Mouse (Mus musculus) hematopoietic stem cell, adult 5-6 weeks (primary cell): ENCODE measurements around the gene Tex101. TPM values are rescaled to one million over a fixed set of nuclear protein-coding genes. Genes with fewer than 3 reads are reported as not detected.
"Not testable (repeated sequence)": the region's sequence is repeated elsewhere in the genome, so short reads cannot be mapped to it uniquely, and the experiment has no call there.

Source experiments
- ATAC-seq, 2 experiments: fragments of 125-278 bp in 1 of 2; replicated peaks in 1 of 2; 2 replicates each; pipeline ENCODE4 v1.8.0; 2016 to 2017; ENCODE audit warnings: inconsistent platforms in 2 of 2, mild to moderate bottlenecking in 2 of 2, moderate number of reproducible peaks in 2 of 2, low read depth in 1 of 2, moderate TSS enrichment in 1 of 2; ENCODE audit not compliant: low FRiP score in 2 of 2, poor library complexity in 2 of 2, severe bottlenecking in 2 of 2, insufficient read depth in 1 of 2, low TSS enrichment in 1 of 2
- total RNA-seq: library from RNA; stranded (forward); fragments of 172-1452, 232-1000 nt; gene quantifications from 2 replicates; pipeline ENCODE4 v1.2.3, GENCODE M21; 2017

The Tex101 gene
- total RNA-seq, 1 experiment from 2014 or later, result not detected

- ATAC-seq, result peak in 1 of 2 experiments; percentile 49; a peak in 1 of 4 replicates
Observed at GRCm38 (mm10) chr7:24642491-24642890, 34.0 kb downstream of the Tex101 start.

GRCm38 (mm10) chr7:24640450-24640849 lies 36.0 kb downstream of the Tex101 start:
- ATAC-seq, result no peak

- peak; percentile 25 to 68 for ATAC-seq
Observed at GRCm38 (mm10) chr7:24638026-24638856, 38.2 kb downstream of the Tex101 start.

- no peak for ATAC-seq
Observed at GRCm38 (mm10) chr7:24637046-24637445, 39.4 kb downstream of the Tex101 start.

GRCm38 (mm10) chr7:24636264-24636663 lies 40.2 kb downstream of the Tex101 start, which contains the start of gene Lypd3:
Lypd3 (plus strand) TSS chr7:24636550.
- ATAC-seq, result no peak

GRCm38 (mm10) chr7:24630116-24630880 lies 46.2 kb downstream of the Tex101 start:
- no peak for ATAC-seq

GRCm38 (mm10) chr7:24629672-24630071 lies 46.8 kb downstream of the Tex101 start:
- ATAC-seq, result no peak

- ATAC-seq, result peak; percentile 76 to 89
Observed at GRCm38 (mm10) chr7:24628685-24629610, 47.5 kb downstream of the Tex101 start.

GRCm38 (mm10) chr7:24622967-24623366 lies 53.5 kb downstream of the Tex101 start:
- ATAC-seq, result no peak

- no peak for ATAC-seq
Observed at GRCm38 (mm10) chr7:24621193-24621592, 55.3 kb downstream of the Tex101 start.

- no peak for ATAC-seq
Observed at GRCm38 (mm10) chr7:24619671-24620397, 56.6 kb downstream of the Tex101 start.

- ATAC-seq, result not testable (repeated sequence)
Observed at GRCm38 (mm10) chr7:24618374-24618773, 58.1 kb downstream of the Tex101 start.

Other genes with a start within 250 kb of the Tex101 start
- not detected in 2 replicates for gene Irgc1, start 224.4 kb downstream of the Tex101 start, total RNA-seq
- gene Plaur, start 214.2 kb downstream of the Tex101 start, total RNA-seq, result 37.1 and 53.2 TPM in 2 replicates
- gene Cadm4, start 194.7 kb downstream of the Tex101 start, total RNA-seq, result 0.35 TPM in 1 of 2 replicates, not detected in the other
- 1.1 and 5.1 TPM in 2 replicates for gene Zfp428, start 169.7 kb downstream of the Tex101 start, total RNA-seq
- gene AC161166.1, start 164.2 kb downstream of the Tex101 start, total RNA-seq, result not detected in 2 replicates
- 6.8 and 8.0 TPM in 2 replicates for gene Irgq, start 146.0 kb downstream of the Tex101 start, total RNA-seq
- not detected in 2 replicates for gene Pinlyp, start 130.6 kb downstream of the Tex101 start, total RNA-seq
- gene Xrcc1, start 130.4 kb downstream of the Tex101 start, total RNA-seq, result 42.9 and 43.3 TPM in 2 replicates
- gene Ethe1, start 89.1 kb downstream of the Tex101 start, total RNA-seq, result 14.2 and 16.4 TPM in 2 replicates
- gene Zfp575, start 89.0 kb downstream of the Tex101 start, total RNA-seq, result not detected in 2 replicates
- gene Phldb3, start 65.9 kb downstream of the Tex101 start, total RNA-seq, result 13.9 and 17.5 TPM in 2 replicates
- gene Lypd3, start 40.1 kb downstream of the Tex101 start, total RNA-seq, result not detected in 2 replicates
- not detected in 2 replicates for gene BC049730, start 32.6 kb upstream of the Tex101 start, total RNA-seq
- gene Gm4763, start 50.2 kb upstream of the Tex101 start, total RNA-seq, result not detected in 2 replicates
- 31.5 and 105 TPM in 2 replicates for gene Cd177, start 83.6 kb upstream of the Tex101 start, total RNA-seq
- 1.1 and 15.1 TPM in 2 replicates for gene Ceacam10, start 100.5 kb upstream of the Tex101 start, total RNA-seq
- gene Gm9844, start 185.5 kb upstream of the Tex101 start, total RNA-seq, result 12.6 and 24.0 TPM in 2 replicates
- not detected in 2 replicates for gene Lypd4, start 193.3 kb upstream of the Tex101 start, total RNA-seq
- not detected in 2 replicates for gene Dmrtc2, start 193.4 kb upstream of the Tex101 start, total RNA-seq
- gene Rps19, start 207.7 kb upstream of the Tex101 start, total RNA-seq, result 672 and 1,863 TPM in 2 replicates
- gene Cd79a, start 220.7 kb upstream of the Tex101 start, total RNA-seq, result 0.44 TPM in 1 of 2 replicates, not detected in the other
- 55.2 and 97.4 TPM in 2 replicates for gene Arhgef1, start 226.2 kb upstream of the Tex101 start, total RNA-seq